Mouse (Mus musculus): ENCODE results near the gene Ice2.

DNA sequence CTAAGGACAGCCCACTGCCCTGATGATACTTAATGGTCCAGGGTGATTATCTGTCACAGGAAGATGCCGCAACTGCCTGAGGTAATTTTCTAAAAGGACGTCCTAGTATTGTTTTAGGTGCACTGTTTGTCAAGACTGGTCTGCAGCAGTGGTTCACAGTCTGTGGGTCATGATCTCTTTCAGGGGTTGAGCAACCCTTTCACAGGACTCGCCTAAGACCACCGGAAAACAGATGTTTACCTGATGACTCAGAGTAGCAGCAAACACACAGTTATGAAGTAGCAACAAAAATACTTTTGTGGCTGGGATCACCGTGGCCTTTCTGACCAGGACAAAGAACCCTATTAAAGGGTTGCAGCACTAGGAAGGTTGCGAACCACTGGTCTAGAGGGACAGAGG, 80.1 kb downstream of the Ice2 start:
- TF ChIP-seq POLR2A (IDR thresholded peaks at IDR 0.05; ENCODE audit: control insufficient read depth, low read depth, low read length) (no peak), CTCF (IDR thresholded peaks at IDR 0.05; ENCODE audit: control insufficient read depth, insufficient read depth, insufficient replicate concordance, low read depth, low read length) (no peak)
